Mouse (Mus musculus): ENCODE data around the gene Adamts1. TPM values are rescaled to one million over a fixed set of nuclear protein-coding genes. Genes with fewer than 3 reads are reported as not detected.

The Adamts1 gene
- polyA plus RNA-seq (2012; rRNA removed) = 4.4 and 5.7 TPM in 2 replicates

- H3K27ac ChIP-seq (ENCODE audit: insufficient read depth, low read length) = peak within 1 kb of the TSS; percentile 62
- DNase-seq (ENCODE audit: low read depth in 1 of 2, low spot score in 2 of 2) = no peak
- WGBS = 3% methylated on average over 26 of the region's 26 CpGs
Observed at GRCm38 (mm10) chr16:85802954-85803353, at the start of gene Adamts1. Gene Adamts1 (minus strand): TSS chr16:85803113.

GRCm38 (mm10) chr16:85827066-85827465 is 24.2 kb upstream of the Adamts1 start:
- no peak for TF ChIP-seq CTCF (IDR thresholded peaks at IDR 0.05; ENCODE audit: extremely low read depth, insufficient read depth, insufficient read length, insufficient replicate concordance)
- TF ChIP-seq POLR2A (IDR thresholded peaks at IDR 0.05; ENCODE audit: low read depth, low read length) = no peak
- H3K36me3 ChIP-seq (ENCODE audit: control insufficient read depth, insufficient read depth, low read length) = no peaks in the 10 kb centered on the region
- no peak overlapping the region for H3K4me3 ChIP-seq (ENCODE audit: extremely low read depth, insufficient read depth, insufficient read length)
- 82% methylated on average over 3 of the region's 3 CpGs for WGBS
- no peaks in the 10 kb centered on the region for H3K27me3 ChIP-seq (ENCODE audit: control insufficient read depth, insufficient read depth, low read length)
- H3K4me1 ChIP-seq (ENCODE audit: control insufficient read depth, insufficient read depth, insufficient read length) = no peaks in the 10 kb centered on the region
- DNase-seq (ENCODE audit: low read depth in 1 of 2, low spot score in 2 of 2) = no peak
- H3K27ac ChIP-seq (ENCODE audit: insufficient read depth, low read length) = no peak overlapping the region

More at GRCm38 (mm10) chr16:85802954-85803353, at the start of gene Adamts1:
- Histone ChIP-seq H3K4me1 (ENCODE audit: control insufficient read depth, insufficient read depth, insufficient read length) (no peaks in the 10 kb centered on the region), H3K36me3 (ENCODE audit: control insufficient read depth, insufficient read depth, low read length) (no peaks in the 10 kb centered on the region), H3K27me3 (ENCODE audit: control insufficient read depth, insufficient read depth, low read length) (peaks cover 11% of the 10 kb centered on the region), H3K4me3 (ENCODE audit: extremely low read depth, insufficient read depth, insufficient read length) (peak within 1 kb of the TSS; percentile 23; the same call in 1 of the 2 replicates)
- TF ChIP-seq CTCF (IDR thresholded peaks at IDR 0.05; ENCODE audit: extremely low read depth, insufficient read depth, insufficient read length, insufficient replicate concordance) (no peak), POLR2A (IDR thresholded peaks at IDR 0.05; ENCODE audit: low read depth, low read length) (peak; percentile 29; the same call in 1 of the 2 replicates)

GRCm38 (mm10) chr16:85822330-85822916 is 19.5 kb upstream of the Adamts1 start:
- WGBS = 77% methylated on average over 5 of the region's 5 CpGs

GRCm38 (mm10) chr16:85819808-85820458 is 17.0 kb upstream of the Adamts1 start:
- no peaks in the 10 kb centered on the region for H3K4me1 ChIP-seq (ENCODE audit: control insufficient read depth, insufficient read depth, insufficient read length)
- TF ChIP-seq POLR2A (IDR thresholded peaks at IDR 0.05; ENCODE audit: low read depth, low read length) (no peak), CTCF (IDR thresholded peaks at IDR 0.05; ENCODE audit: extremely low read depth, insufficient read depth, insufficient read length, insufficient replicate concordance) (no peak)
- no peak for DNase-seq (ENCODE audit: low read depth in 1 of 2, low spot score in 2 of 2)
- no peaks in the 10 kb centered on the region for H3K36me3 ChIP-seq (ENCODE audit: control insufficient read depth, insufficient read depth, low read length)
- H3K4me3 ChIP-seq (ENCODE audit: extremely low read depth, insufficient read depth, insufficient read length) = no peak overlapping the region
- WGBS = 41% methylated on average over 5 of the region's 5 CpGs
- H3K27me3 ChIP-seq (ENCODE audit: control insufficient read depth, insufficient read depth, low read length) = no peaks in the 10 kb centered on the region
- H3K27ac ChIP-seq (ENCODE audit: insufficient read depth, low read length) = no peak overlapping the region

More at GRCm38 (mm10) chr16:85822330-85822916, 19.5 kb upstream of the Adamts1 start:
- Histone ChIP-seq H3K4me1 (ENCODE audit: control insufficient read depth, insufficient read depth, insufficient read length) (no peaks in the 10 kb centered on the region), H3K27me3 (ENCODE audit: control insufficient read depth, insufficient read depth, low read length) (no peaks in the 10 kb centered on the region), H3K36me3 (ENCODE audit: control insufficient read depth, insufficient read depth, low read length) (no peaks in the 10 kb centered on the region), H3K27ac (ENCODE audit: insufficient read depth, low read length) (no peak overlapping the region), H3K4me3 (ENCODE audit: extremely low read depth, insufficient read depth, insufficient read length) (no peak overlapping the region)
- no peak for DNase-seq (ENCODE audit: low read depth in 1 of 2, low spot score in 2 of 2)
- TF ChIP-seq POLR2A (IDR thresholded peaks at IDR 0.05; ENCODE audit: low read depth, low read length) (no peak), CTCF (IDR thresholded peaks at IDR 0.05; ENCODE audit: extremely low read depth, insufficient read depth, insufficient read length, insufficient replicate concordance) (no peak)

GRCm38 (mm10) chr16:85814116-85814515 is 11.2 kb upstream of the Adamts1 start:
- H3K27me3 ChIP-seq (ENCODE audit: control insufficient read depth, insufficient read depth, low read length) = no peaks in the 10 kb centered on the region

GRCm38 (mm10) chr16:85807626-85808025 is 4.7 kb upstream of the Adamts1 start:
- Histone ChIP-seq H3K27me3 (ENCODE audit: control insufficient read depth, insufficient read depth, low read length) (peaks cover 4% of the 10 kb centered on the region), H3K27ac (ENCODE audit: insufficient read depth, low read length) (no peak overlapping the region), H3K4me1 (ENCODE audit: control insufficient read depth, insufficient read depth, insufficient read length) (no peaks in the 10 kb centered on the region), H3K4me3 (ENCODE audit: extremely low read depth, insufficient read depth, insufficient read length) (no peak overlapping the region), H3K36me3 (ENCODE audit: control insufficient read depth, insufficient read depth, low read length) (no peaks in the 10 kb centered on the region)
- WGBS = 12% methylated on average over 2 of the region's 2 CpGs
- TF ChIP-seq CTCF (IDR thresholded peaks at IDR 0.05; ENCODE audit: extremely low read depth, insufficient read depth, insufficient read length, insufficient replicate concordance) (no peak), POLR2A (IDR thresholded peaks at IDR 0.05; ENCODE audit: low read depth, low read length) (no peak)
- no peak for DNase-seq (ENCODE audit: low read depth in 1 of 2, low spot score in 2 of 2)

More at GRCm38 (mm10) chr16:85814116-85814515, 11.2 kb upstream of the Adamts1 start:
- no peaks in the 10 kb centered on the region for H3K4me1 ChIP-seq (ENCODE audit: control insufficient read depth, insufficient read depth, insufficient read length)
- no peak for DNase-seq (ENCODE audit: low read depth in 1 of 2, low spot score in 2 of 2)
- no peaks in the 10 kb centered on the region for H3K36me3 ChIP-seq (ENCODE audit: control insufficient read depth, insufficient read depth, low read length)
- TF ChIP-seq POLR2A (IDR thresholded peaks at IDR 0.05; ENCODE audit: low read depth, low read length) (no peak), CTCF (IDR thresholded peaks at IDR 0.05; ENCODE audit: extremely low read depth, insufficient read depth, insufficient read length, insufficient replicate concordance) (no peak)
- H3K4me3 ChIP-seq (ENCODE audit: extremely low read depth, insufficient read depth, insufficient read length) = no peak overlapping the region
- whole genome bisulfite sequencing = 54% methylated on average over 2 of the region's 2 CpGs
- H3K27ac ChIP-seq (ENCODE audit: insufficient read depth, low read length) = no peak overlapping the region

- Histone ChIP-seq H3K4me3 (ENCODE audit: extremely low read depth, insufficient read depth, insufficient read length) (no peak overlapping the region), H3K27ac (ENCODE audit: insufficient read depth, low read length) (no peak overlapping the region), H3K27me3 (ENCODE audit: control insufficient read depth, insufficient read depth, low read length) (peaks cover 6% of the 10 kb centered on the region), H3K4me1 (ENCODE audit: control insufficient read depth, insufficient read depth, insufficient read length) (no peaks in the 10 kb centered on the region), H3K36me3 (ENCODE audit: control insufficient read depth, insufficient read depth, low read length) (no peaks in the 10 kb centered on the region)
- DNase-seq (ENCODE audit: low read depth in 1 of 2, low spot score in 2 of 2) = no peak
- whole genome bisulfite sequencing = 17% methylated on average over 3 of the region's 3 CpGs
- TF ChIP-seq POLR2A (IDR thresholded peaks at IDR 0.05; ENCODE audit: low read depth, low read length) = no peak
- TF ChIP-seq CTCF (IDR thresholded peaks at IDR 0.05; ENCODE audit: extremely low read depth, insufficient read depth, insufficient read length, insufficient replicate concordance) = no peak
Observed at GRCm38 (mm10) chr16:85807072-85807471, 4.2 kb upstream of the Adamts1 start.

Measured in spleen, adult 2 months (tissue).